Mouse (Mus musculus) olfactory bulb, adult 2 months (tissue): ENCODE results near the gene Rabep2.

Source experiments
- CTCF ChIP-seq: fragments of 200-500 bp; IDR thresholded peaks from 2 replicates; pipeline ENCODE4 v1.5.1; 2012; ENCODE audit warnings: low read depth, mild to moderate bottlenecking, low read length, moderate library complexity; ENCODE audit not compliant: insufficient read depth
- POLR2A ChIP-seq: fragments of 200-500 bp; IDR thresholded peaks from 2 replicates; pipeline ENCODE4 v1.6.1; 2012; ENCODE audit warnings: mild to moderate bottlenecking, low read depth, low read length, moderate library complexity; ENCODE audit not compliant: insufficient read depth

DNA sequence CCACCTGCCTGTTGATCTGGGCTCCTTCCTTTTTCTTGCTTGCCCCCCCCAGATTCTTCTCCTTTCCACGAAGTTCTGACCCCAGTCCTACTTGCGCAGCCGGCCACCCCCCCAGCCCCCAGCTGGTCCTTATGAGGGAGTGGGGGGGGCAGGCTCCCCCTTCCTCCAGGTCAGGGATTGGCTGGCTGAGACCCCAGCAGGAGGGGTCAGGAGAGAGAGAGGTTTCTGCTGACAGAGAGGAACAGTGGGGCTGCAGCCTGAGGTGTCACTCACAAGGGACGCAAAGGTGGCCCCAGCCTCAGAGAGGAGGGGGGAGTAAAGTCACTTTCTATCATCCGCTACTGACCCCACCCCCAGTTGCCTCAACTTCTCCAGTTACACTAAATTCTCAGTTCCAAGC lies 34.4 kb downstream of the Rabep2 start, which contains the start of gene Atp2a1:
- no peak for TF ChIP-seq POLR2A
- no peak for TF ChIP-seq CTCF
